Mouse (Mus musculus) layer of hippocampus, postnatal 25 days (tissue): ENCODE results near the gene Eva1a. TPM values are rescaled to one million over a fixed set of nuclear protein-coding genes. Genes with fewer than 3 reads are reported as not detected.

Source experiments
- DNase-seq, 2 experiments: peaks; one replicate each; pipeline ENCODE4 v3.0.0; 2022; ENCODE audit warnings: mixed read lengths in 2 of 2, low spot score in 1 of 2; ENCODE audit errors: extremely low spot score in 1 of 2
- total RNA-seq, 2 experiments: library from RNA; stranded (reverse); gene quantifications; 2 replicates each; pipeline ENCODE4 v1.2.3; 2021

The Eva1a gene
- total RNA-seq, 2 experiments from 2014 or later, result 14.6 to 16.9 TPM

- no peak for DNase-seq
Observed at GRCm38 (mm10) chr6:82117871-82118270, 77.0 kb downstream of the Eva1a start.

- peak; percentile 36 to 80 for DNase-seq
Observed at GRCm38 (mm10) chr6:82119322-82120162, 78.7 kb downstream of the Eva1a start.

- DNase-seq, result no peak
Observed at GRCm38 (mm10) chr6:82125134-82125533, 84.3 kb downstream of the Eva1a start.

- DNase-seq, result no peak
Observed at GRCm38 (mm10) chr6:82127827-82128226, 87.0 kb downstream of the Eva1a start.

GRCm38 (mm10) chr6:82129630-82130217, 88.9 kb downstream of the Eva1a start:
- no peak for DNase-seq

GRCm38 (mm10) chr6:82132876-82133591, 92.2 kb downstream of the Eva1a start:
- no peak for DNase-seq

GRCm38 (mm10) chr6:82133592-82133978, 92.7 kb downstream of the Eva1a start:
- no peak for DNase-seq

GRCm38 (mm10) chr6:82135959-82136712, 95.3 kb downstream of the Eva1a start:
- no peak for DNase-seq

Other genes with a start within 250 kb of the Eva1a start
- gene Gcfc2, start 117.4 kb upstream of the Eva1a start, total RNA-seq, result 10 to 100 TPM; 12.0 to 15.8 TPM
- gene Mrpl19, start 75.1 kb upstream of the Eva1a start, total RNA-seq, result 10 to 100 TPM; 28.4 to 36.7 TPM